Mouse (Mus musculus) hindbrain, embryonic 10.5 days (tissue): ENCODE data around the gene Irgm1. TPM values are rescaled to one million over a fixed set of nuclear protein-coding genes. Genes with fewer than 3 reads are reported as not detected.
A peak's percentile ranks its signal among the peaks of the same experiment; 100 is the strongest.
"Not testable (repeated sequence)": the region's sequence is repeated elsewhere in the genome, so short reads cannot be mapped to it uniquely, and the experiment has no call there.

Experiments used
- DNase-seq: peaks from one replicate; pipeline ENCODE4 v3.0.0-alpha.2; 2017; ENCODE audit warnings: low spot score
- H3K27ac ChIP-seq: fragments of 300-500 bp; sonication (generic); 2 replicates; pipeline ENCODE4 v1.5.1; 2016; ENCODE audit warnings: mild to moderate bottlenecking, moderate library complexity
- H3K27me3 ChIP-seq: fragments of 300-500 bp; sonication (generic); 2 replicates; pipeline ENCODE4 v1.6.1; 2016; ENCODE audit warnings: mild to moderate bottlenecking; ENCODE audit not compliant: poor library complexity, insufficient read depth, severe bottlenecking
- H3K36me3 ChIP-seq: fragments of 300-500 bp; sonication (generic); 2 replicates; pipeline ENCODE4 v1.6.1; 2016; ENCODE audit warnings: mild to moderate bottlenecking, moderate library complexity
- H3K4me1 ChIP-seq: fragments of 300-500 bp; sonication (generic); replicated peaks from 2 replicates; pipeline ENCODE4 v1.6.1; 2016; ENCODE audit warnings: mild to moderate bottlenecking
- H3K4me3 ChIP-seq: fragments of 300-500 bp; sonication (generic); 2 replicates; pipeline ENCODE4 v1.5.1; 2016; ENCODE audit warnings: mild to moderate bottlenecking, moderate library complexity
- H3K9me3 ChIP-seq: fragments of 300-500 bp; sonication (generic); 2 replicates; pipeline ENCODE4 v1.6.1; 2016; ENCODE audit warnings: mild to moderate bottlenecking, moderate library complexity
- WGBS: fragments of 180-500 bp; shearing (Covaris S2); methylation state at CpG from one replicate; pipeline ENCODE4 v1.1.7; 2016; 5-methylcytosine and 5-hydroxymethylcytosine counted together
- polyA plus RNA-seq: library from polyadenylated mRNA; unstranded; fragments of >200 nt; fragmentation: Nextera tagmentation; extraction: Ambion mirVana; gene quantifications from 2 replicates; pipeline ENCODE4 v1.2.1, GENCODE M21; 2016

Gene Irgm1
- polyA plus RNA-seq, 1 experiment from 2014 or later, result 1.8 TPM

DNA sequence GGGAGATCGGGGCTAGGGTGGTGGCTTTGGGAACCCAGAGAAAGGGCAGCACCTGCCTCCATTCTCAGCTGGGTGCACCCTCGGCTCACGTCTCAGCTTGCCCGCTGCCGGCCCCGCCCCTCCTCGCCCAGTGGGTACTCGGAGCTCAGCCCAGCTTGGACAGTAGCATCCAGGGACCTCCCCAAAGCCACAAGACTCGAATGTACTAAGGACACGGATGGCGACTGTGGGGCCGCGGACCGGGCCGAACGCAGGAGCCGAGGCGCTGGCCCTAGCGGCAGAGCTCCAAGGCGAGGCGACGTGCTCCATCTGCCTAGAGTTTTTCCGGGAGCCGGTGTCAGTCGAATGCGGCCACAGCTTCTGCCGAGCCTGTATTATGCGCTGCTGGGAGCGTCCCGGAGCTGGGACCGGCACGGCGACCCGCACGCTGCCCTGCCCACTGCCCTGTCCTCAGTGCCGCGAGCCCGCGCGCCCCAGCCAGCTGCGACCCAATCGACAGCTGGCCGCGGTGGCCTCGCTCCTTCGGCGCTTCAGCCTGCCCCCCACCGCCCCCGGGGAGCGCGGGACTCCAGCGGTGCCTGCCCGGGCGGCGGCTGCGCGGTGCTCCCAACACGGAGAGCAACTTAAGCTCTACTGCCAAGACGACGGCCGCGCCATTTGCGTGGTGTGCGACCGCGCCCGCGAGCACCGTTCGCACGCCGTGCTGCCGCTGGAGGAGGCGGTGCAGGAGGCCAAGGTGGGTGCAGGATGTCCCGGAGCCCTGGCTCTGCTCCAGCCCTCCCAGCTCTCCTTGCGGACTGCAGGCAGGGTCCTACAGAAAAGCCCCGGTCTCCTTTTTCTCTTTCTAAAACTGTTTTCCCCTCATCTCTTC lies 33.9 kb downstream of the Irgm1 start:
- Histone ChIP-seq H3K36me3 (no peaks in the 10 kb centered on the region), H3K27me3 (peaks cover 52% of the 10 kb centered on the region), H3K27ac (peak overlapping the region; percentile 74), H3K4me3 (peak overlapping the region; percentile 84), H3K9me3 (no peaks in the 10 kb centered on the region), H3K4me1 (peaks cover 22% of the 10 kb centered on the region)
- peak; percentile 62 for DNase-seq
- under 1% methylated on average over 77 of the region's 77 CpGs for WGBS

DNA sequence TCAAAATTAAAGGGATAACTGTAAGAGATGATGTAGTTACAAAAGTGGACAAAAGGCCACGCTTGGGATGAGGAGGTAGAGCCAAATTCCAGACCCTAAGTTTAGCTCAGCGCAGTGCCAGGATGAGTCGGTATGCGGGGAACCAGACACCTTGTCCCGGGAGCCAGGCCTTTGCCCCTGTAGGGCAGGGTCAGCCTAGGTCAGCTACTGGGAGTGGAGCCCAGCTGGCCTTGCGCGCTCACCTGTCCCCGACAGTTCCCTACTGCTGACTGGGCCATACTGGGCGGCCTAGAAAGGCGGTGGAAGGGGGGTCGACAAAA lies 34.5 kb downstream of the Irgm1 start:
- peaks cover 52% of the 10 kb centered on the region for H3K27me3 ChIP-seq

GRCm38 (mm10) chr11:48835923-48836322 lies 35.6 kb downstream of the Irgm1 start:
- no peak overlapping the region for H3K27ac ChIP-seq
- no peaks in the 10 kb centered on the region for H3K36me3 ChIP-seq
- no peak for DNase-seq
- peaks cover 52% of the 10 kb centered on the region for H3K27me3 ChIP-seq
- H3K4me3 ChIP-seq, result no peak overlapping the region
- H3K9me3 ChIP-seq, result no peaks in the 10 kb centered on the region
- peaks cover 22% of the 10 kb centered on the region for H3K4me1 ChIP-seq
- WGBS, result 80% methylated on average over 6 of the region's 6 CpGs

More for the DNA sequence above, 34.5 kb downstream of the Irgm1 start:
- Histone ChIP-seq H3K27ac (peak overlapping the region; percentile 74; the same call in 1 of the 2 replicates), H3K4me1 (peaks cover 22% of the 10 kb centered on the region), H3K4me3 (peak overlapping the region; percentile 84), H3K36me3 (no peaks in the 10 kb centered on the region), H3K9me3 (no peaks in the 10 kb centered on the region)
- DNase-seq, result no peak
- 6% methylated on average over 11 of the region's 11 CpGs for WGBS

- H3K36me3 ChIP-seq, result no peaks in the 10 kb centered on the region
- under 1% methylated on average over 30 of the region's 30 CpGs for WGBS
- H3K4me3 ChIP-seq, result peak overlapping the region; percentile 62
- no peaks in the 10 kb centered on the region for H3K9me3 ChIP-seq
- peak overlapping the region; percentile 56; the same call in 1 of the 2 replicates for H3K27ac ChIP-seq
- peaks cover 41% of the 10 kb centered on the region for H3K27me3 ChIP-seq
- peaks cover 22% of the 10 kb centered on the region for H3K4me1 ChIP-seq
- DNase-seq, result peak; percentile 91
Measured at GRCm38 (mm10) chr11:48833731-48834639, 37.5 kb downstream of the Irgm1 start.

DNA sequence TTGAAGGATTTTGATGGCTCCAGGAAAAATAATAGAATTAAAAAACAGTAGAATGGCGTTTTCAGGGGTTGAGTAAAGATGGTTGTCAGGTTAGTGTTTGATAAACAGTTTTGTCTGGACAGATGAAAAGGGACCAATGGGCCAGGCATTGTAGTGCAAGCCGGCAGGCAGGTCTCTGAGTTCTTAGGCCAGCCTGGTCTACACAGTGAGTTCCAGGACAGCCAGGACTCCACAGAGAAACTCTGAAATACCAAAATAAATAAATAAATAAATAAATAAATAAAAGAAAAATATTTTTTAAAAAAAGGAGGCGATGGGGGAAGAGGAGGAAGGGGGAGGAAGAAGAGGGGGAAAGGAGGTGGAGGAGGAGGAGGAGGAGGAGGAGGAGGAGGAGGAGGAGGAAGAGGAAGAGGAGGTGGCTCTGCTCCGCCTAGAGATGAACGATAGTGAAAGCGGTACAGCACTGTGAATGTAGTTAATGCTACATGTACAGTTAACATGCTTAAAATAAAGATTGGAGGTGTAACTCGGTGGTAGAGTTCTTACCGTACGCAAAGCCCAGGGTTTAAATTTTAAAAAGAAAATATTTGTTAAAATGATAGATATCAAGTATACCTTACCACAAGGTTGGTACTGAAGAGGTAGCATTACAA lies 38.3 kb downstream of the Irgm1 start:
- DNase-seq, result no peak
- Histone ChIP-seq H3K9me3 (no peaks in the 10 kb centered on the region), H3K36me3 (no peaks in the 10 kb centered on the region), H3K27ac (no peak overlapping the region), H3K4me1 (peaks cover 15% of the 10 kb centered on the region), H3K4me3 (peak overlapping the region; percentile 62), H3K27me3 (peaks cover 35% of the 10 kb centered on the region)
- WGBS, result 41% methylated on average over 9 of the region's 9 CpGs

GRCm38 (mm10) chr11:48831273-48831672 lies 40.2 kb downstream of the Irgm1 start:
- Histone ChIP-seq H3K36me3 (no peaks in the 10 kb centered on the region), H3K4me3 (no peak overlapping the region), H3K27ac (no peak overlapping the region), H3K27me3 (peaks cover 29% of the 10 kb centered on the region), H3K9me3 (peaks cover 4% of the 10 kb centered on the region; the same call in 1 of the 2 replicates), H3K4me1 (peaks cover 7% of the 10 kb centered on the region; the same call in 1 of the 2 replicates)
- no peak for DNase-seq
- 76% methylated on average over 2 of the region's 2 CpGs for WGBS

- Histone ChIP-seq H3K36me3 (no peaks in the 10 kb centered on the region), H3K4me1 (peaks cover 7% of the 10 kb centered on the region; the same call in 1 of the 2 replicates), H3K9me3 (peaks cover 4% of the 10 kb centered on the region; the same call in 1 of the 2 replicates), H3K27ac (no peak overlapping the region), H3K27me3 (peaks cover 19% of the 10 kb centered on the region), H3K4me3 (no peak overlapping the region)
- WGBS, result 73% methylated on average over 2 of the region's 2 CpGs
- no peak for DNase-seq
Measured at GRCm38 (mm10) chr11:48830279-48830678, 41.2 kb downstream of the Irgm1 start.

DNA sequence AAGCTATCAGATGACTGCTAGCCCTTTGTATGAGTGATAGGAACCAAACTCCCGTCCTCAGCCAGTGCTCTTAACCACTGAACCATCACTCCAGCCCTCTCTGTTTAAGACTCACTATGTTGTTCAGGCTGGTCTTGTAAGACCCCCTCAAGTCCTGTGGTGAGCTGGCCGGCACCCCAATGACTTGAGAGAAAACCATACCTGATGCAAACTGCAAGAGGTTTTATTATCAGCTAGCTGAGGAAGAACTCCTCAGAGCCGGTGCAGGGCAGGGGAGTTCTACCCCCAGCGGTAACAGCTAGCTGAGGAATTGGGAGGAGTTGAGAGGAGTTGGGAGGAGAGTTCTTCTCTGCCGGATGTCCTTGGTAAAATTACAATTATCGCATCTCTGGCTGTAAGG lies 43.6 kb downstream of the Irgm1 start:
- 77% methylated on average over 6 of the region's 6 CpGs for WGBS
- DNase-seq, result no peak
- H3K36me3 ChIP-seq, result no peaks in the 10 kb centered on the region
- H3K9me3 ChIP-seq, result peaks cover 4% of the 10 kb centered on the region; the same call in 1 of the 2 replicates
- peaks cover 18% of the 10 kb centered on the region for H3K4me1 ChIP-seq
- no peak overlapping the region for H3K27ac ChIP-seq
- H3K27me3 ChIP-seq, result peaks cover 33% of the 10 kb centered on the region
- H3K4me3 ChIP-seq, result no peak overlapping the region

- Histone ChIP-seq H3K27me3 (peaks cover 33% of the 10 kb centered on the region), H3K36me3 (no peaks in the 10 kb centered on the region), H3K4me3 (peak overlapping the region; percentile 53), H3K27ac (peak overlapping the region; percentile 79), H3K9me3 (peaks cover 4% of the 10 kb centered on the region; the same call in 1 of the 2 replicates), H3K4me1 (peaks cover 18% of the 10 kb centered on the region)
- peak; percentile 29 for DNase-seq
- under 1% methylated on average over 6 of the region's 6 CpGs for WGBS
Measured at GRCm38 (mm10) chr11:48826752-48827096, 44.8 kb downstream of the Irgm1 start.

- not testable (repeated sequence) for H3K36me3 ChIP-seq, DNase-seq, H3K9me3 ChIP-seq
- Histone ChIP-seq H3K4me1 (peaks cover 18% of the 10 kb centered on the region), H3K27me3 (peaks cover 33% of the 10 kb centered on the region), H3K27ac (peak within 1 kb of the TSS; percentile 79), H3K4me3 (peak within 1 kb of the TSS; percentile 54)
- under 1% methylated on average over 67 of the region's 92 CpGs for WGBS
Measured at GRCm38 (mm10) chr11:48825979-48826751, 45.3 kb downstream of the Irgm1 start, which contains the start of the genes Trim7 and Gm12184. Trim7 (plus strand) TSS chr11:48826140. Gm12184 (minus strand) TSS chr11:48826655.

GRCm38 (mm10) chr11:48824311-48824830 lies 47.1 kb downstream of the Irgm1 start:
- Histone ChIP-seq H3K4me1 (peaks cover 18% of the 10 kb centered on the region), H3K9me3 (peaks cover 4% of the 10 kb centered on the region; the same call in 1 of the 2 replicates), H3K36me3 (no peaks in the 10 kb centered on the region), H3K4me3 (peak overlapping the region; percentile 54), H3K27ac (no peak overlapping the region), H3K27me3 (peaks cover 29% of the 10 kb centered on the region)
- 4% methylated on average over 22 of the region's 22 CpGs for WGBS
- DNase-seq, result peak; percentile 21
